Mouse (Mus musculus) spleen, postnatal 14 days (tissue): ENCODE data around the gene Atp4b.
"Not testable (repeated sequence)": the region's sequence is repeated elsewhere in the genome, so short reads cannot be mapped to it uniquely, and the experiment has no call there.

Source experiments
- DNase-seq, 2 experiments: peaks; one replicate each; pipeline ENCODE4 v3.0.0; 2021 to 2022; ENCODE audit warnings: low spot score in 2 of 2

Atp4b gene

GRCm38 (mm10) chr8:13382536-13382935 lies 14.1 kb downstream of the Atp4b start:
- no peak for DNase-seq

- DNase-seq = no peak
Observed at GRCm38 (mm10) chr8:13381630-13382029, 15.0 kb downstream of the Atp4b start.

DNA sequence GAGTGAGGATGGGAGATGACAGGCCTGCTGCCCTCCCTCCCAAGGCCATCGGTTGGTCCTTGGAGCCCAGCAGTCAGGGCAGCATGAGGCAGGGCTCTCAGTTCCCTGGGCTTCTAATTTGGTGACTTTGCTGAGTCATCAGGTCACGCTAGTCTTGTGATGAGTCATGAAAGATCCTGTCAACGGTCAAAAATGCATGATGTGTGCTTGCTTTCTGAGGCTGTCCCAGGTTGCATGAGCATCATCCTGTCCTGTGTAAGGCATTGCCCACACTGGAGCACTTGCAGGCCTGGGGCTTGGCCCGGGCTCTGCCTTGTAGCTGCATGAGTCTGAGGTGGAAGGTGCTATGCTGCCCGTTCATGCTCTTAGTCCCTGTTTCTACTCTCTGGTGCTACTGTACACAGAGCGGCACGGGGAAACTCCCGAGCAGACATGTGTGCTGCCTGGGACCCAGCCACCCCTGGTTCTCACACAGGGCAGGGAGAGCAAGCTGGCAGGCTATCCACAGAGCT lies 23.4 kb downstream of the Atp4b start:
- no peak for DNase-seq

- DNase-seq = peak in 1 of 2 experiments; percentile 19
Observed at GRCm38 (mm10) chr8:13361865-13362264, 34.8 kb downstream of the Atp4b start.

GRCm38 (mm10) chr8:13360213-13360612 lies 36.4 kb downstream of the Atp4b start:
- no peak for DNase-seq

GRCm38 (mm10) chr8:13356681-13357080 lies 39.9 kb downstream of the Atp4b start:
- DNase-seq = no peak

GRCm38 (mm10) chr8:13356221-13356620 lies 40.4 kb downstream of the Atp4b start:
- DNase-seq = no peak

DNA sequence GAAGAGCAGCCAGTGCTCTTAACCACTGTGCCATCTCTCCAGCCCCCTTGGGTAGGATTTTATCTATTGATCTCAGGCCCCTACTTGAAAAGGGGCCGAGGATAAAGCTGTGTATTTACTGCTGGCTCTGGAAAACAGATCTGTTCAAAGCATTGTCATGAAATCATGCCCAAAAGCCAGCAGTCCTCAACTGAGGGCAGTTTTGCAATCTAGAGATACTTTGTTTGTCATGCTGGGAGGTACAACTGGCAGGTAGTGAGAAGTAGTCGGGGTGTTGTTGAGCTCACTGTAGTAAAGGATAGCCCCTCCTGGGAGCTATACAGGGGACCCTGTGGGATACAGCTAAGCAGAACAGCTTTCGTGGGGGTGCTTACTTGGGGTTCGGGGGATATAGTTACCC lies 42.7 kb downstream of the Atp4b start:
- no peak for DNase-seq

GRCm38 (mm10) chr8:13353155-13353833 lies 43.3 kb downstream of the Atp4b start:
- DNase-seq = no peak

DNA sequence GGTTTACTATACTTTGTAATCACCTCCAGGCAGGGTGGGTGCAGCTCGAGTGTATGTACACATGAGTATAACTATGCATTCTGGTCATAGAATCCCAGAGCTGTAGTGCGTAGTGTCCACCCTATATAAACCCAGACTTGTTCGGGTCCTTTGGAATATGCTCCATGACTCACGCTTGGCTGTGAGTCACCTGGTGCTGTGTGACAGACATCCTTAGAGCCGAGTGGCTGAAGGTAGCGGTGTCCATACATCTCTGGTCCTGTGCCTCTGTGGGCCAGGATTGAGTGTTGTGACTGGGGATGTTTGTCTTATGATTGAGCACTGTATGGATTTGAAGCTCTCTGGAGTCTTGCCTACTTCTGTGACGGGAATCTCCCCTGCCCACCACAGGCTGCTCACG lies 44.0 kb downstream of the Atp4b start:
- no peak for DNase-seq

DNA sequence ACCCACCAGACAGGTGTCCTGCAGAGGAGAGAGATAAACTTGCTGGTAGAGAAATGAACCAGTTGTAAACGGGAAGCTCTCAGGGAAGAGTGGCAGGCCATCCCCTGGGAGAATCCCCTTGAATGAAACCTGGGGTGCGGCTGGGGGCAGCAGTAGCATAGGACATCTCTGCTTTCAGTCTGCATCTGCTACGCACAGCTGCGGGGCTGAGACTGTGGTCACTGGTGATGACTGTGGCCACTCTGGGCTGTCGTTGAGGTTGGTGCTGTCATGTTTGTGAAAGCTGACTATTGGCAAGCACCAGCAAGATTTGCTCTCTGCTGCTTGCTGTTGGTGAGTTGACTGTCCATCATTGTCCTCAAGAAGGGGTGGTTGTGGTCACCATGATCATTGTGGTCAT lies 45.0 kb downstream of the Atp4b start:
- no peak for DNase-seq

DNA sequence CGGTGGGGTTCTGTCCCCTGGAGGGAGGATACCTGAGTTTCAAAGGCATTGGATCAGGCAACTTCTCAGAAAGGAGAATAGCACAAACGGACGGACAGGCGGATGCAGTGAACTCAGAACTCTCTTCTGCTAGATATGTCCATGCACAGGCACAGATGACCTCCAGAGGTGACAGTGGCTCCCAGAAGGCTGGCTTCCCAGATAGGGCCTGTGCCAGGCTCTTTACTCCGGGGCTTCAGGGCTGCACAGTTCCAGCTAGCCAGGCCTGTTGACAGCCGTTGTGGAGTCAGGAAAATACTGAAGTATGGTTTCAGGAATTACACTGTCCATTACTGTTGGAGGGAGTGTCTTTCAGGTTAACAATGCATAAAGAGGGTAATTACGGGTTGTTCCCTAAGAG lies 46.6 kb downstream of the Atp4b start:
- DNase-seq = no peak

GRCm38 (mm10) chr8:13343134-13343533 lies 53.5 kb downstream of the Atp4b start:
- DNase-seq = no peak

DNA sequence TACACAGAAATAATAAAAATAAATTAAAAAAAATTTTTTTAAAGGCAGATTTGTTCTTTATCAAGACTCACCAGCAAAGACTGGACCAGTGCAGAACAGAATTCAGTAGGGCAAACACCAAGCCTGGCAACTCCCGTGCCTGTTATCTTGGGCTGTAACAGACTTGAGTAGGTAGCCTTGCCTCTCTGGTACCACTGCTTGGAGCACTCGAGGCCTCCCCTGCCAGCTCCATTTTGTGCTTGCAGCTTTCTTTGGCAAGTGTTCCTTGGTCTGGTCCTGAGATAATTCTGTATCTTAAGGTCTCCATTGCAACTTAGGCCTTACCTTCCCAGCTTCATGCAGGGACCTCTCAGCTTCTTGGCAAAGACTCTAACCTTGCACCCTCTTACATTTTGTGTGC lies 54.3 kb downstream of the Atp4b start:
- no peak for DNase-seq

- DNase-seq = no peak
Observed at GRCm38 (mm10) chr8:13340650-13341049, 56.0 kb downstream of the Atp4b start.

GRCm38 (mm10) chr8:13339646-13339990 lies 57.0 kb downstream of the Atp4b start:
- DNase-seq = no peak

DNA sequence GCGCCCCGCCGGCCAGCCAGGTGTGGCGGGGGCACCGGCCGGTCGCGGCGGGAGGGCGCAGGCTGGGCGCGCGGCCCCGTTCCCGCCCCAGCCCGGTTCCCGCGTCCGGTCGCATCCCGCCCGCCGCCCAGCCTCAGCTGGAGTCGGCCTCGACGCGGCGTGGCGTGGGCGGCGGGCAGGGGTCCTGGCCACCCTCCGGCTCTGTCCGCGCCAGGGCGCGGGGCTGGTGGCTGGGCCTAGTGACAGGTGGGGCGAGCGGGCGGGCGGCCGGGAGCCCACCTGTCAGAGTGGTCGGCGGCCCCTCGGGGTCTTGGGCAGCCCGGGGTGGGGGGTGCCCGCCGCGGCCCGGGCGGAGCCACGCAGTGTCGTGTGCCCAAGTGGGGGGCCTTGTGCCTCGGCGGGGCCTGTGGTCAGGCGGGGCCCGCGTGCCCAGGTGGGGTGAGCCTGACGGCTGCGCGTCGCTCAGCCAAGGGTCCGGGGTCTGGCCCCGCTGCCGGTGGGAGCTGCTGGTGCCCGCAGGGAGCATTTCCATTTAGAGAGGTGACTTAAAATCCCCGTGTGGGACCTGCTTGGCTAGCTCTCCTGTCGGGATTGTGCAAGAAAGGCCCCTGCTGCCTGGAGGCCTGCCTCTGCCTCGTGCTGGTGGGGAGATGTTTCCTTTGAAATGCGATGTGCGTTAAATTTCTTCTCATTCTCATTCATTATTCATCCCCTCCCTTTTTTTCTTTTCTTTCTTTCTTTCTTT lies 57.6 kb downstream of the Atp4b start:
- DNase-seq = peak in 1 of 2 experiments; percentile 18

DNA sequence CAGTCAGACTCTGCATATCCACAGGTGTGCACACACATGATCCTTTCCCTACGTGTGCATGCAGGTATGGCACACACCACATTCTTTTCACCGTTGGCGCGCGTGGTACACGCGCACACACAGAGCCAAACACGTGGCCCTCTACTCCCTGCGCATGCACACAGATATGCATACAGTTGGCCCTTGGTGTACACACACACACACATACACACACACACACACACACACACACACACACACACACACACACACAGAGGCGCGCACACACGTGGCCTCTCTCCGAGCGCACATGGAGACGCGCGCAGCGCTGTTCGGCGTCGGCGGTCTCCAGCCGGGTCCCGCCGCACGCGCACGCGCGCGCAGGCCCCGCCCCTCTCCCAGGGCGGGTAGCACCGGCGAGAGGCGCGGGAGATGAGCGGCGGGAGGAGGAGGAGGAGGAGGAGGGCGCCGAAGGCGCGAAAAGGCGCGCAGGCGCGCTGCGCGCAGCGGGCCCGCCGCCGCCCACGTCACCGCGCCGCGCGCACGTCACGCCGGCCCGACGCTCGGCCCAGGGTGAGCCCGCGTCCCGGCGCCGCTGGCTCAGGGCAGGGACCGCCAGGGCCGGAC lies 58.3 kb downstream of the Atp4b start, which contains the start of gene Tfdp1:
Gene Tfdp1 (plus strand): TSS at position 497 of the 606 bp plus-strand sequence.
- DNase-seq = peak; percentile 65 to 68

DNA sequence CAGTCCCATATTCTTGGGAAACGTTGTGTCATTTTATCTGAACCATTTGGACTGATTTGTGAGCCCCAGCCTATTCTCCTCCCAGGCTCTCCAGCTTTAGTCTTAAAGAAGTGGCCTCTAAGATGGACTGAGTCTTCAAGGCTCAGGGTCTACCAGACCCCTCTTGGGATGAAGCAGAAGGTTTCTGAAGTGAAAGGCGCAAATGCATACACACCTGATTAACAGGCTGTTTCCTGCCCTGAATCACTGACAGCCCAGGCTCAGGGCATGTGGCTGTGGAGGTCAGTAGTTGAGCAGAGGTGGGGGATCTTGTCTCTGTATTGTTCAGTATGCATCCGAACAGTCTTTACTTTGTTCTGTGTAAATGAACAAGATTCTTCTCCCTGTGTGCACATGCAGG lies 58.9 kb downstream of the Atp4b start:
- DNase-seq = no peak

DNA sequence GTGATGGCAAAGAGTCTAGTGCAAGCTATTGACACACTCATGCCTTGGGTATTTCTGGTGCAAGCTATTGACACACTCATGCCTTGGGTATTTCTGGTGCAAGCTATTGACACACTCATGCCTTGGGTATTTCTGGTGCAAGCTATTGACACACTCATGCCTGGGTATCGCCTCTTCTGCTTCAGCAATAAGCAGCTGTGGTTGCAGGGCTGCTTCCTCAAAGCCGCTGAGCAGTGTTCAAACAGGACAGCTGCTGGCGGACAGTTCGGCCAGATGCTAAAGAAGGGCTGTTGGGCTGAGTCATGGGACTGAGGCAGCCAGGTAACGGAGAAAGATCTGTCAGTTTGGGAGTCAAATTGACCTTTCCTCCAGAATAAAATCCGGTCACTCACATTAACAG lies 59.4 kb downstream of the Atp4b start:
- DNase-seq = not testable (repeated sequence)
